Mouse (Mus musculus) liver, postnatal 0 days (tissue): ENCODE measurements around the gene Myo1d.

Experiments used
- CTCF ChIP-seq: sonication (generic); IDR thresholded peaks from 2 replicates; pipeline ENCODE4 v1.5.1; 2016; ENCODE audit warnings: antibody characterized with exemption, low read depth
- EP300 ChIP-seq: IDR thresholded peaks from 2 replicates; pipeline ENCODE4 v1.6.1; 2016; ENCODE audit warnings: antibody characterized with exemption, low read depth, mild to moderate bottlenecking

- TF ChIP-seq CTCF = peak; percentile 65
- TF ChIP-seq EP300 = no peak
Measured at GRCm38 (mm10) chr11:80808551-80809070, 28.8 kb upstream of the Myo1d start.
